Mouse (Mus musculus) CH12.LX (cell line): ENCODE data around the gene Prkn. TPM values are rescaled to one million over a fixed set of nuclear protein-coding genes. Genes with fewer than 3 reads are reported as not detected.

ENCODE experiments used
- DNase-seq: peaks from one replicate; pipeline ENCODE4 v3.0.0-alpha.2; 2013; ENCODE audit errors: extremely low read depth
- H3K27ac ChIP-seq: 2 replicates; pipeline ENCODE4 v1.5.1; 2012; ENCODE audit warnings: low read depth, mild to moderate bottlenecking, control low read depth, moderate library complexity; ENCODE audit not compliant: insufficient read depth
- H3K27me3 ChIP-seq: replicated peaks from 2 replicates; pipeline ENCODE3; 2012; ENCODE audit warnings: inconsistent platforms
- H3K36me3 ChIP-seq, 2 experiments: replicated peaks in 1 of 2; 2 replicates each; pipeline versions ENCODE3 to v1.6.1; 2012; ENCODE audit warnings: inconsistent platforms in 1 of 2, low read length in 1 of 2, mild to moderate bottlenecking in 1 of 2, mixed read lengths in 1 of 2, moderate library complexity in 1 of 2; ENCODE audit not compliant: control insufficient read depth in 1 of 2, insufficient read depth in 1 of 2
- H3K4me1 ChIP-seq, 2 experiments: 2 replicates each; pipeline ENCODE4 v1.6.1; 2012; ENCODE audit warnings: inconsistent platforms in 1 of 2, moderate library complexity in 1 of 2; ENCODE audit not compliant: insufficient read depth in 2 of 2, control insufficient read depth in 1 of 2
- H3K4me2 ChIP-seq: 2 replicates; pipeline ENCODE4 v1.6.1; 2012; ENCODE audit warnings: low read depth, mild to moderate bottlenecking, control low read depth; ENCODE audit not compliant: poor library complexity, insufficient read depth, severe bottlenecking
- H3K4me3 ChIP-seq, 3 experiments: fragments of 150-350 bp in 1 of 3; sonication (generic) in 1 of 3; replicated peaks in 1 of 3; 2 replicates each; pipeline versions ENCODE3 to v1.5.1; 2011 to 2012; ENCODE audit warnings: low read depth in 2 of 3, low read length in 2 of 3, mild to moderate bottlenecking in 2 of 3, moderate library complexity in 2 of 3, control low read depth in 1 of 3, improper control_type of control experiment in 1 of 3, inconsistent platforms in 1 of 3, mixed read lengths in 1 of 3; ENCODE audit not compliant: poor library complexity in 1 of 3
- H3K79me2 ChIP-seq: replicated peaks from 2 replicates; pipeline ENCODE4 v1.6.1; 2012; ENCODE audit warnings: mild to moderate bottlenecking, moderate library complexity; ENCODE audit not compliant: control insufficient read depth, poor library complexity, insufficient read depth, severe bottlenecking; ENCODE audit errors: extremely low read depth
- H3K9ac ChIP-seq: 2 replicates; pipeline ENCODE4 v1.6.1; 2012; ENCODE audit warnings: low read depth, mild to moderate bottlenecking, control low read depth, moderate library complexity; ENCODE audit not compliant: insufficient read depth
- H3K9me3 ChIP-seq: replicated peaks from 2 replicates; pipeline ENCODE3; 2012; ENCODE audit warnings: low read length, inconsistent platforms, mixed read lengths
- CHD2 ChIP-seq: IDR thresholded peaks from 2 replicates; pipeline ENCODE4 v1.6.1; 2011; ENCODE audit warnings: low read length, improper control_type of control experiment
- CTCF ChIP-seq, 2 experiments: IDR thresholded peaks in 1 of 2; conservative IDR thresholded peaks in 1 of 2; 2 replicates each; pipeline ENCODE4 v1.5.1; 2011 to 2012; ENCODE audit warnings: low read depth in 2 of 2, low read length in 2 of 2, improper control_type of control experiment in 1 of 2, inconsistent platforms in 1 of 2, mild to moderate bottlenecking in 1 of 2, moderate library complexity in 1 of 2
- ETS1 ChIP-seq: conservative IDR thresholded peaks from 2 replicates; pipeline ENCODE4 v1.6.1; 2012; ENCODE audit warnings: low read depth, mild to moderate bottlenecking, inconsistent platforms, low read length, improper control_type of control experiment, moderate library complexity
- GABPA ChIP-seq: IDR thresholded peaks from 2 replicates; pipeline ENCODE4 v1.6.1; 2012; ENCODE audit warnings: low read depth, low read length, improper control_type of control experiment, inconsistent platforms; ENCODE audit not compliant: insufficient replicate concordance
- HCFC1 ChIP-seq: IDR thresholded peaks from 2 replicates; pipeline ENCODE4 v1.6.1; 2012; ENCODE audit warnings: low read depth, mild to moderate bottlenecking, inconsistent platforms, low read length, improper control_type of control experiment
- IRF4 ChIP-seq: IDR thresholded peaks from 2 replicates; pipeline ENCODE4 v1.6.1; 2014; ENCODE audit warnings: low read depth, mild to moderate bottlenecking, inconsistent platforms, low read length, improper control_type of control experiment
- MAX ChIP-seq: IDR thresholded peaks from 2 replicates; pipeline ENCODE4 v1.6.1; 2011; ENCODE audit warnings: low read length, improper control_type of control experiment
- MAZ ChIP-seq: IDR thresholded peaks from 2 replicates; pipeline ENCODE4 v1.6.1; 2012; ENCODE audit warnings: low read depth, mild to moderate bottlenecking, inconsistent platforms, low read length, improper control_type of control experiment, moderate library complexity
- MXI1 ChIP-seq: IDR thresholded peaks from 2 replicates; pipeline ENCODE4 v1.6.1; 2011; ENCODE audit warnings: mild to moderate bottlenecking, low read depth, low read length, improper control_type of control experiment
- MYC ChIP-seq: IDR thresholded peaks from 2 replicates; pipeline ENCODE4 v1.6.1; 2011; ENCODE audit warnings: low read depth, mild to moderate bottlenecking, improper control_type of control experiment, low read length
- PAX5 ChIP-seq: IDR thresholded peaks from 2 replicates; pipeline ENCODE4 v1.6.1; 2012; ENCODE audit warnings: low read length, inconsistent platforms, mixed read lengths
- POLR2AphosphoS2 ChIP-seq: IDR thresholded peaks from 2 replicates; pipeline ENCODE4 v1.6.1; 2011; ENCODE audit warnings: low read depth, low read length, improper control_type of control experiment
- RCOR1 ChIP-seq: conservative IDR thresholded peaks from 2 replicates; pipeline ENCODE4 v1.6.1; 2012; ENCODE audit warnings: low read depth, mild to moderate bottlenecking, inconsistent platforms, low read length, improper control_type of control experiment
- SIN3A ChIP-seq: IDR thresholded peaks from 2 replicates; pipeline ENCODE4 v1.6.1; 2012; ENCODE audit warnings: low read length, improper control_type of control experiment, inconsistent platforms
- SMC3 ChIP-seq: IDR thresholded peaks from 2 replicates; pipeline ENCODE4 v1.6.1; 2011; ENCODE audit warnings: low read depth, low read length, improper control_type of control experiment
- TBP ChIP-seq: conservative IDR thresholded peaks from 2 replicates; pipeline ENCODE4 v1.6.1; 2011; ENCODE audit warnings: low read depth, low read length, improper control_type of control experiment
- USF2 ChIP-seq: conservative IDR thresholded peaks from 2 replicates; pipeline ENCODE4 v1.6.1; 2011; ENCODE audit warnings: low read depth, low read length, improper control_type of control experiment
- ZMIZ1 ChIP-seq: IDR thresholded peaks from 2 replicates; pipeline ENCODE4 v1.6.1; 2012; ENCODE audit warnings: low read depth, mild to moderate bottlenecking, inconsistent platforms, low read length, improper control_type of control experiment
- dilution Hi-C: fragments of 300-500 bp; cut with MboI; formaldehyde crosslinking; loops from 2 replicates; pipeline ENCODE4 v1.14.3; 2020; ENCODE audit warnings: low sequenced_read_pairs; ENCODE audit not compliant: extremely low pct_unique_long_range_greater_than_20kb, extremely low pct_ligation_motif_present
- in situ Hi-C: fragments of 300-500 bp; cut with MboI; formaldehyde crosslinking; loops from 3 replicates; pipeline ENCODE4 v1.14.3; 2019; ENCODE audit warnings: low sequenced_read_pairs, low pct_ligation_motif_present, low pct_unique_long_range_greater_than_20kb, mixed read lengths
- polyA plus RNA-seq: library from polyadenylated mRNA; unstranded; fragments of >175 nt; gene quantifications from 2 replicates; pipeline ENCODE4 v1.2.1, GENCODE M21; 2012; ENCODE audit warnings: low read depth; ENCODE audit not compliant: insufficient read length
- total RNA-seq, 2 experiments: library from RNA; depleted of rRNA; stranded (reverse); fragments of 300-350 nt in 1 of 2; fragments of >200 nt in 1 of 2; gene quantifications; 2 replicates each; pipeline ENCODE4 v1.2.3; 2012 to 2014

Prkn gene
- total and polyA plus RNA-seq, 3 experiments: 0.08 TPM; not detected in 2

GRCm38 (mm10) chr17:10947614-10948013 lies 107.4 kb downstream of the Prkn start:
- TF ChIP-seq IRF4 (no peak), MAX (no peak), PAX5 (no peak), POLR2AphosphoS2 (no peak), MYC (no peak), USF2 (no peak), ZMIZ1 (no peak)
- no peaks in the 10 kb centered on the region for H3K36me3 ChIP-seq
- H3K27ac ChIP-seq: no peak overlapping the region
- H3K79me2 ChIP-seq: no peaks in the 10 kb centered on the region
- H3K4me1 ChIP-seq: no peaks in the 10 kb centered on the region
- no peak overlapping the region for H3K4me2 ChIP-seq
- dilution Hi-C loops: no loop called here
- DNase-seq: no peak
- H3K9me3 ChIP-seq: no peaks in the 10 kb centered on the region
- no peak overlapping the region for H3K4me3 ChIP-seq
- in situ Hi-C loops: no loop called here
- H3K27me3 ChIP-seq: no peaks in the 10 kb centered on the region
- H3K9ac ChIP-seq: no peak overlapping the region

- no peak overlapping the region for H3K27ac ChIP-seq
- H3K4me3 ChIP-seq: no peak overlapping the region
- H3K27me3 ChIP-seq: no peaks in the 10 kb centered on the region
- H3K4me2 ChIP-seq: no peak overlapping the region
- no peak overlapping the region for H3K9ac ChIP-seq
- H3K4me1 ChIP-seq: no peaks in the 10 kb centered on the region
- H3K9me3 ChIP-seq: no peaks in the 10 kb centered on the region
- dilution Hi-C loops (no loop called here), in situ Hi-C loops (no loop called here)
- TF ChIP-seq SIN3A (no peak), SMC3 (no peak), GABPA (no peak), ETS1 (no peak), PAX5 (no peak), CTCF (conservative IDR thresholded peaks at IDR 0.05 in 1 of 2, IDR thresholded peaks at IDR 0.05 in 1 of 2; ENCODE audit: low read depth in 2 of 2, low read length in 2 of 2) (no peak), CHD2 (no peak), HCFC1 (no peak), MXI1 (no peak), TBP (no peak), MAZ (no peak), RCOR1 (no peak)
- no peaks in the 10 kb centered on the region for H3K79me2 ChIP-seq
- H3K36me3 ChIP-seq: no peaks in the 10 kb centered on the region
- no peak for DNase-seq
These were observed 119.1 kb downstream of the Prkn start for GRCm38 (mm10) chr17:10959066-10959864.
